8 mouse cellular contexts compared by ENCODE assay signal in genomic region chr7:18839865-18840264, GRCm38 (mm10). TPM values are rescaled to one million over a fixed set of nuclear protein-coding genes. Genes with fewer than 3 reads are reported as not detected.
A peak's percentile ranks its signal among the peaks of the same experiment; 100 is the strongest.
DNase-seq lines count a peak whose midpoint lies in the region; ATAC-seq and TF ChIP-seq lines count a peak whose summit lies in the region.

Mill2 (plus strand) TSS chr7:18839966.

- 22% methylated on average over 3 of the region's 3 CpGs for WGBS in kidney, embryonic 14.5 days
- 7% methylated on average over 3 of the region's 3 CpGs for WGBS in embryonic facial prominence, embryonic 13.5 days
- 12% methylated on average over 3 of the region's 3 CpGs for WGBS in liver, embryonic 14.5 days (ENCODE audit: insufficient replicate concordance)
- 31% methylated on average over 3 of the region's 3 CpGs for WGBS in neural tube, embryonic 14.5 days

- no peaks in the 10 kb centered on the region for H3K27me3 ChIP-seq in kidney, embryonic 14.5 days (ENCODE audit: control insufficient read depth, insufficient read depth, low read length)
- H3K27me3 ChIP-seq in embryonic facial prominence, embryonic 13.5 days: no peaks in the 10 kb centered on the region
- no peaks in the 10 kb centered on the region for H3K27me3 ChIP-seq in liver, embryonic 14.5 days (ENCODE audit: control insufficient read depth, insufficient read depth, low read length)
- H3K27me3 ChIP-seq in neural tube, embryonic 14.5 days (ENCODE audit: control insufficient read depth, insufficient read depth, low read length): no peaks in the 10 kb centered on the region

- H3K4me3 ChIP-seq in kidney, embryonic 14.5 days (ENCODE audit: low read length): peak within 1 kb of the TSS; percentile 32; the same call in 1 of the 2 replicates
- H3K4me3 ChIP-seq in embryonic facial prominence, embryonic 13.5 days: peak within 1 kb of the TSS; percentile 40
- H3K4me3 ChIP-seq in liver, embryonic 14.5 days (ENCODE audit: insufficient read depth in 1 of 2, low read depth in 2 of 2, low read length in 2 of 2): peak within 1 kb of the TSS; percentile 28 to 34
- peak within 1 kb of the TSS; percentile 27; the same call in 1 of the 2 replicates for H3K4me3 ChIP-seq in neural tube, embryonic 14.5 days (ENCODE audit: low read depth, low read length)

- no peak for DNase-seq in kidney, postnatal 14 days
- no peak for DNase-seq in liver, embryonic 14.5 days (ENCODE audit: low read depth in 3 of 3, low spot score in 3 of 3)
- no peak for DNase-seq in layer of hippocampus, adult 11-12 months (ENCODE audit: low spot score)
- DNase-seq in c-Kit-positive CD71-positive TER-119-positive erythroid progenitor cells, embryonic 14.5 days (ENCODE audit: low spot score): no peak

- no peak for TF ChIP-seq CTCF in liver, embryonic 14.5 days (IDR thresholded peaks at IDR 0.05; ENCODE audit: low read depth)

- H3K4me2 ChIP-seq in kidney, embryonic 14.5 days (replicated peaks; ENCODE audit: low read depth, low read length): peak within 1 kb of the TSS; percentile 47
- H3K4me2 ChIP-seq in embryonic facial prominence, embryonic 13.5 days: peak within 1 kb of the TSS; percentile 59
- peak within 1 kb of the TSS; percentile 55 for H3K4me2 ChIP-seq in liver, embryonic 14.5 days (ENCODE audit: low read depth)
- peak within 1 kb of the TSS; percentile 52 for H3K4me2 ChIP-seq in neural tube, embryonic 14.5 days (ENCODE audit: low read depth, low read length)

- TF ChIP-seq EP300 in liver, embryonic 14.5 days (IDR thresholded peaks at IDR 0.05; ENCODE audit: low read depth): no peak

- peak within 1 kb of the TSS; percentile 88 for H3K27ac ChIP-seq in kidney, embryonic 14.5 days (ENCODE audit: low read depth, low read length)
- peak within 1 kb of the TSS; percentile 87 for H3K27ac ChIP-seq in embryonic facial prominence, embryonic 13.5 days
- H3K27ac ChIP-seq in liver, embryonic 14.5 days: no peak within 1 kb of the TSS
- H3K27ac ChIP-seq in neural tube, embryonic 14.5 days (ENCODE audit: low read depth, low read length): peak within 1 kb of the TSS; percentile 2; the same call in 1 of the 2 replicates

- no peaks in the 10 kb centered on the region for H3K9me3 ChIP-seq in kidney, embryonic 14.5 days (ENCODE audit: control insufficient read depth, low read length)
- H3K9me3 ChIP-seq in embryonic facial prominence, embryonic 13.5 days: no peaks in the 10 kb centered on the region
- H3K9me3 ChIP-seq in liver, embryonic 14.5 days (ENCODE audit: control insufficient read depth, low read length): no peaks in the 10 kb centered on the region
- H3K9me3 ChIP-seq in neural tube, embryonic 14.5 days (ENCODE audit: control insufficient read depth, low read length): no peaks in the 10 kb centered on the region

- H3K36me3 ChIP-seq in kidney, embryonic 14.5 days (ENCODE audit: control insufficient read depth, insufficient read depth, low read length): no peaks in the 10 kb centered on the region
- H3K36me3 ChIP-seq in embryonic facial prominence, embryonic 13.5 days: no peaks in the 10 kb centered on the region
- no peaks in the 10 kb centered on the region for H3K36me3 ChIP-seq in liver, embryonic 14.5 days (replicated peaks; ENCODE audit: control insufficient read depth, insufficient read depth, low read depth)
- H3K36me3 ChIP-seq in neural tube, embryonic 14.5 days (ENCODE audit: control insufficient read depth, insufficient read depth, low read length): no peaks in the 10 kb centered on the region

- H3K9ac ChIP-seq in kidney, embryonic 14.5 days (ENCODE audit: low read depth, low read length): peak within 1 kb of the TSS; percentile 44
- peak within 1 kb of the TSS; percentile 63 for H3K9ac ChIP-seq in embryonic facial prominence, embryonic 13.5 days
- 0 out of 2 replicates have a peak within 1 kb of the TSS, but pooled peaks have one; percentile 3 for H3K9ac ChIP-seq in liver, embryonic 14.5 days (replicated peaks)
- H3K9ac ChIP-seq in neural tube, embryonic 14.5 days (replicated peaks; ENCODE audit: low read depth, low read length): 0 out of 2 replicates have a peak within 1 kb of the TSS, but pooled peaks have one; percentile 44

- 0 out of 2 replicates have a peak, but pooled peaks cover 2% of the 10 kb centered on the region for H3K4me1 ChIP-seq in kidney, embryonic 14.5 days (ENCODE audit: control insufficient read depth, insufficient read depth, low read length)
- H3K4me1 ChIP-seq in embryonic facial prominence, embryonic 13.5 days: peaks cover 10% of the 10 kb centered on the region; the same call in 1 of the 2 replicates
- peaks cover 0 to 5% of the 10 kb centered on the region in 2 experiments; a peak in 2 of 4 replicates for H3K4me1 ChIP-seq in liver, embryonic 14.5 days (replicated peaks; ENCODE audit: control insufficient read depth in 2 of 2, insufficient read depth in 2 of 2, low read length in 1 of 2)
- H3K4me1 ChIP-seq in neural tube, embryonic 14.5 days (ENCODE audit: control insufficient read depth, insufficient read depth, low read length): no peaks in the 10 kb centered on the region

- ATAC-seq in kidney, embryonic 14.5 days (ENCODE audit: low FRiP score, low TSS enrichment): peak; percentile 33; the same call in 1 of the 2 replicates
- ATAC-seq in embryonic facial prominence, embryonic 13.5 days (ENCODE audit: insufficient number of reproducible peaks, insufficient read depth, low FRiP score, low TSS enrichment, low read depth): no peak
- ATAC-seq in hematopoietic stem cell, adult 5-6 weeks (replicated peaks in 1 of 2; ENCODE audit: insufficient read depth in 1 of 2, low FRiP score in 2 of 2, low TSS enrichment in 1 of 2, low read depth in 1 of 2, poor library complexity in 2 of 2, severe bottlenecking in 2 of 2): peak; percentile 40 to 61; a peak in 3 of 4 replicates
- ATAC-seq in liver, embryonic 14.5 days (ENCODE audit: insufficient read depth): no peak
- ATAC-seq in neural tube, embryonic 14.5 days (ENCODE audit: low read depth): no peak

RNA-seq across cellular contexts. Expression of gene Mill2, which starts in this region (rescaled TPM):
- polyA plus RNA-seq in kidney, embryonic 14.5 days (2014; fragmentation: Nextera tagmentation; extraction: Ambion mirVana): 0.64 and 0.79 TPM in 2 replicates
- polyA plus RNA-seq in embryonic facial prominence, embryonic 13.5 days (2015; fragmentation: Nextera tagmentation; extraction: Ambion mirVana): 0.38 and 0.39 TPM in 2 replicates
- total RNA-seq in hematopoietic stem cell, adult 5-6 weeks (2017): 3.1 and 4.6 TPM in 2 replicates
- 0.16 and 0.18 TPM in 2 replicates for polyA plus RNA-seq in liver, embryonic 14.5 days (2012; rRNA removed)
- 0.09 and 0.19 TPM in 2 replicates for polyA plus RNA-seq in liver, embryonic 14.5 days (2014; fragmentation: Nextera tagmentation; extraction: Ambion mirVana)
- 0.46 TPM in 1 of 2 replicates, not detected in the other for polyA plus RNA-seq in neural tube, embryonic 14.5 days (2014; fragmentation: Nextera tagmentation; extraction: Ambion mirVana)

Comparison
In these comparisons a context has a peak if more than half of its experiments do, and no peak if none do; other contexts are left out.
1. Peak in ATAC-seq, H3K4me3 ChIP-seq, H3K27ac ChIP-seq, H3K9ac ChIP-seq and H3K4me2 ChIP-seq in kidney, embryonic 14.5 days; RNA of the gene not detected or under 1 TPM.
2. ATAC-seq: peak in hematopoietic stem cell, adult 5-6 weeks (2 of 2); none in embryonic facial prominence, embryonic 13.5 days (single experiment), liver, embryonic 14.5 days (single experiment) and neural tube, embryonic 14.5 days (single experiment).
3. H3K9ac ChIP-seq: peak in every context shown above with its lines; median percentile 63 in embryonic facial prominence, embryonic 13.5 days; 44 in kidney, embryonic 14.5 days; 44 in neural tube, embryonic 14.5 days; 3 in liver, embryonic 14.5 days.
4. Peak in every context shown above with its lines, with median percentiles within 50 percentile points of each other: H3K4me2 ChIP-seq and H3K4me3 ChIP-seq.